Mouse (Mus musculus): Measurements from ENCODE around the gene Tead1.

GRCm38 (mm10) chr7:112719394-112720142 lies 40.5 kb downstream of the Tead1 start:
- no peak for TF ChIP-seq CTCF (IDR thresholded peaks at IDR 0.05; ENCODE audit: borderline replicate concordance, control insufficient read depth, extremely low read depth, insufficient read depth, low read length, poor library complexity)
- TF ChIP-seq POLR2A (IDR thresholded peaks at IDR 0.05; ENCODE audit: control insufficient read depth, extremely low read depth, insufficient read depth, low read length, poor library complexity): no peak
